Mouse (Mus musculus): ENCODE results near the gene 1700102P08Rik. TPM values are rescaled to one million over a fixed set of nuclear protein-coding genes. Genes with fewer than 3 reads are reported as not detected.

The 1700102P08Rik gene
- polyA plus RNA-seq, 1 experiment from 2014 or later = 0.55 TPM

GRCm38 (mm10) chr9:108381382-108381781, 11.2 kb upstream of the 1700102P08Rik start:
- H3K4me2 ChIP-seq = no peak overlapping the region
- H3K9ac ChIP-seq = no peak overlapping the region
- H3K4me3 ChIP-seq = no peak overlapping the region
- H3K36me3 ChIP-seq = peaks cover 94% of the 10 kb centered on the region
- no peaks in the 10 kb centered on the region for H3K27me3 ChIP-seq (replicated peaks)
- no peaks in the 10 kb centered on the region for H3K9me3 ChIP-seq (replicated peaks)
- H3K4me1 ChIP-seq (replicated peaks) = peaks cover 7% of the 10 kb centered on the region
- H3K27ac ChIP-seq (ENCODE audit: poor library complexity, severe bottlenecking) = no peak overlapping the region
- 94% methylated on average over 9 of the region's 9 CpGs for WGBS
- no peak for ATAC-seq (ENCODE audit: insufficient number of reproducible peaks, low FRiP score)

GRCm38 (mm10) chr9:108385006-108385405, 7.6 kb upstream of the 1700102P08Rik start:
- Histone ChIP-seq H3K27me3 (replicated peaks) (no peaks in the 10 kb centered on the region), H3K9me3 (replicated peaks) (no peaks in the 10 kb centered on the region), H3K9ac (0 out of 2 replicates have a peak overlapping the region, but pooled peaks have one; percentile 5), H3K27ac (ENCODE audit: poor library complexity, severe bottlenecking) (no peak overlapping the region), H3K4me1 (replicated peaks) (no peaks in the 10 kb centered on the region), H3K4me3 (no peak overlapping the region), H3K36me3 (peaks cover 94% of the 10 kb centered on the region), H3K4me2 (no peak overlapping the region)
- no peak for ATAC-seq (ENCODE audit: insufficient number of reproducible peaks, low FRiP score)
- WGBS = 79% methylated on average over 7 of the region's 7 CpGs

- WGBS = 81% methylated on average over 4 of the region's 4 CpGs
- no peak for ATAC-seq (ENCODE audit: insufficient number of reproducible peaks, low FRiP score)
- Histone ChIP-seq H3K36me3 (peaks cover 95% of the 10 kb centered on the region), H3K9ac (no peak overlapping the region), H3K4me1 (replicated peaks) (no peaks in the 10 kb centered on the region), H3K9me3 (replicated peaks) (no peaks in the 10 kb centered on the region), H3K27me3 (replicated peaks) (no peaks in the 10 kb centered on the region), H3K27ac (ENCODE audit: poor library complexity, severe bottlenecking) (no peak overlapping the region), H3K4me2 (no peak overlapping the region), H3K4me3 (no peak overlapping the region)
Measured at GRCm38 (mm10) chr9:108386816-108387215, 5.8 kb upstream of the 1700102P08Rik start.

GRCm38 (mm10) chr9:108388601-108389000, 4.0 kb upstream of the 1700102P08Rik start:
- no peak overlapping the region for H3K27ac ChIP-seq (ENCODE audit: poor library complexity, severe bottlenecking)
- no peaks in the 10 kb centered on the region for H3K4me1 ChIP-seq (replicated peaks)
- H3K36me3 ChIP-seq = peaks cover 95% of the 10 kb centered on the region
- WGBS = 89% methylated on average over 10 of the region's 10 CpGs
- H3K27me3 ChIP-seq (replicated peaks) = no peaks in the 10 kb centered on the region
- no peak overlapping the region for H3K4me2 ChIP-seq
- H3K4me3 ChIP-seq = no peak overlapping the region
- H3K9me3 ChIP-seq (replicated peaks) = no peaks in the 10 kb centered on the region
- no peak for ATAC-seq (ENCODE audit: insufficient number of reproducible peaks, low FRiP score)
- H3K9ac ChIP-seq = no peak overlapping the region

- H3K27ac ChIP-seq (ENCODE audit: poor library complexity, severe bottlenecking) = no peak overlapping the region
- H3K27me3 ChIP-seq (replicated peaks) = no peaks in the 10 kb centered on the region
- H3K9ac ChIP-seq = no peak overlapping the region
- H3K36me3 ChIP-seq = peaks cover 95% of the 10 kb centered on the region
- no peak overlapping the region for H3K4me2 ChIP-seq
- no peak overlapping the region for H3K4me3 ChIP-seq
- no peak for ATAC-seq (ENCODE audit: insufficient number of reproducible peaks, low FRiP score)
- 81% methylated on average over 6 of the region's 6 CpGs for WGBS
- H3K9me3 ChIP-seq (replicated peaks) = no peaks in the 10 kb centered on the region
- no peaks in the 10 kb centered on the region for H3K4me1 ChIP-seq (replicated peaks)
Measured at GRCm38 (mm10) chr9:108389220-108389619, 3.4 kb upstream of the 1700102P08Rik start.

- no peaks in the 10 kb centered on the region for H3K27me3 ChIP-seq (replicated peaks)
- no peak for ATAC-seq (ENCODE audit: insufficient number of reproducible peaks, low FRiP score)
- H3K9ac ChIP-seq = no peak overlapping the region
- no peaks in the 10 kb centered on the region for H3K9me3 ChIP-seq (replicated peaks)
- 94% methylated on average over 6 of the region's 6 CpGs for WGBS
- no peak overlapping the region for H3K4me3 ChIP-seq
- H3K4me1 ChIP-seq (replicated peaks) = no peaks in the 10 kb centered on the region
- H3K4me2 ChIP-seq = no peak overlapping the region
- peaks cover 56% of the 10 kb centered on the region for H3K36me3 ChIP-seq
- H3K27ac ChIP-seq (ENCODE audit: poor library complexity, severe bottlenecking) = no peak overlapping the region
Measured at GRCm38 (mm10) chr9:108394191-108394590, 1.6 kb downstream of the 1700102P08Rik start.

- Histone ChIP-seq H3K9me3 (replicated peaks) (no peaks in the 10 kb centered on the region), H3K27me3 (replicated peaks) (no peaks in the 10 kb centered on the region), H3K36me3 (peaks cover 45% of the 10 kb centered on the region), H3K27ac (ENCODE audit: poor library complexity, severe bottlenecking) (no peak overlapping the region), H3K4me1 (replicated peaks) (no peaks in the 10 kb centered on the region), H3K4me3 (no peak overlapping the region), H3K4me2 (no peak overlapping the region), H3K9ac (no peak overlapping the region)
- 89% methylated on average over 1 of the region's 1 CpGs for WGBS
- no peak for ATAC-seq (ENCODE audit: insufficient number of reproducible peaks, low FRiP score)
Measured at GRCm38 (mm10) chr9:108395427-108395826, 2.8 kb downstream of the 1700102P08Rik start.

GRCm38 (mm10) chr9:108398324-108398723, 5.7 kb downstream of the 1700102P08Rik start:
- no peak overlapping the region for H3K27ac ChIP-seq (ENCODE audit: poor library complexity, severe bottlenecking)
- no peak for ATAC-seq (ENCODE audit: insufficient number of reproducible peaks, low FRiP score)
- peaks cover 16% of the 10 kb centered on the region for H3K36me3 ChIP-seq
- no peak overlapping the region for H3K9ac ChIP-seq
- no peak overlapping the region for H3K4me2 ChIP-seq
- H3K4me1 ChIP-seq (replicated peaks) = peaks cover 3% of the 10 kb centered on the region; the same call in 1 of the 2 replicates
- 83% methylated on average over 3 of the region's 3 CpGs for WGBS
- H3K4me3 ChIP-seq = no peak overlapping the region
- no peaks in the 10 kb centered on the region for H3K9me3 ChIP-seq (replicated peaks)
- no peaks in the 10 kb centered on the region for H3K27me3 ChIP-seq (replicated peaks)

GRCm38 (mm10) chr9:108401186-108401960, 8.8 kb downstream of the 1700102P08Rik start:
- Histone ChIP-seq H3K27me3 (replicated peaks) (no peaks in the 10 kb centered on the region), H3K4me1 (replicated peaks) (peaks cover 3% of the 10 kb centered on the region; the same call in 1 of the 2 replicates), H3K9me3 (replicated peaks) (no peaks in the 10 kb centered on the region), H3K36me3 (0 out of 2 replicates have a peak, but pooled peaks cover 2% of the 10 kb centered on the region), H3K27ac (ENCODE audit: poor library complexity, severe bottlenecking) (no peak overlapping the region), H3K4me2 (no peak overlapping the region), H3K9ac (no peak overlapping the region), H3K4me3 (no peak overlapping the region)
- ATAC-seq (ENCODE audit: insufficient number of reproducible peaks, low FRiP score) = no peak
- WGBS = 67% methylated on average over 7 of the region's 7 CpGs

- no peak overlapping the region for H3K27ac ChIP-seq (ENCODE audit: poor library complexity, severe bottlenecking)
- no peak overlapping the region for H3K9ac ChIP-seq
- 83% methylated on average over 4 of the region's 4 CpGs for WGBS
- ATAC-seq (ENCODE audit: insufficient number of reproducible peaks, low FRiP score) = no peak
- no peaks in the 10 kb centered on the region for H3K36me3 ChIP-seq
- no peaks in the 10 kb centered on the region for H3K9me3 ChIP-seq (replicated peaks)
- no peak overlapping the region for H3K4me2 ChIP-seq
- no peaks in the 10 kb centered on the region for H3K27me3 ChIP-seq (replicated peaks)
- H3K4me3 ChIP-seq = no peak overlapping the region
- H3K4me1 ChIP-seq (replicated peaks) = peaks cover 3% of the 10 kb centered on the region; the same call in 1 of the 2 replicates
Measured at GRCm38 (mm10) chr9:108403081-108403480, 10.5 kb downstream of the 1700102P08Rik start.

- Histone ChIP-seq H3K4me2 (no peak overlapping the region), H3K36me3 (no peaks in the 10 kb centered on the region), H3K4me1 (replicated peaks) (peaks cover 3% of the 10 kb centered on the region; the same call in 1 of the 2 replicates), H3K9ac (no peak overlapping the region), H3K9me3 (replicated peaks) (no peaks in the 10 kb centered on the region), H3K4me3 (no peak overlapping the region), H3K27ac (ENCODE audit: poor library complexity, severe bottlenecking) (no peak overlapping the region), H3K27me3 (replicated peaks) (no peaks in the 10 kb centered on the region)
- WGBS = 69% methylated on average over 8 of the region's 8 CpGs
- ATAC-seq (ENCODE audit: insufficient number of reproducible peaks, low FRiP score) = no peak
Measured at GRCm38 (mm10) chr9:108404451-108404850, 11.8 kb downstream of the 1700102P08Rik start.
